Comparison of ENCODE assay signal across 25 mouse cellular contexts in the genomic region with DNA sequence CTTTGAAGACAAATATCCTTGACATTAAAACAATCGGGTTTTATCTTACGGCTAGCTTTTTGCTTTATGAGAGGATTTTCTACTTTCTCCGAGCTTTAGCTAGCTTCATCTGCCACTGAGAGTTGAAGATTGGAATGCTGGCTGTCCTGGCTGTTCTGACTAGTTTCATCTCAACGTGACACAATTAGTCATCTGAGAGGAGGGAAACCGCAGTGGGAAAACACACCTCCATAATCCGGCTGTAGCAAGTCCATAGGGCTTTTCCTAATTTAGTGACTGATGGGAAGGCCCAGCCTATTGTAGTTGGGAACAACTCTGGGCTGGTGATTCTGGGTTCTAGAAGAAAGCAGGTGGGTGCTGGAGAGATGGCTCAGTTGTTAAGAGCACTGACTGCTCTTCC. TPM values are rescaled to one million over a fixed set of nuclear protein-coding genes. Genes with fewer than 3 reads are reported as not detected.
A peak's percentile ranks its signal among the peaks of the same experiment; 100 is the strongest.
DNase-seq lines count a peak whose midpoint lies in the region; ATAC-seq and TF ChIP-seq lines count a peak whose summit lies in the region.
"Had no signal": no experiment of that assay in that cellular context is flagged by ENCODE, and none has a peak within 500 bp of the region (broad histone marks: within the 10 kb centered on the region; RNA-seq: fewer than 3 reads in every experiment).

No protein-coding gene starts in this region.

- H3K4me2 ChIP-seq in midbrain, embryonic 11.5 days = no peak overlapping the region
- no peak overlapping the region for H3K4me2 ChIP-seq in midbrain, embryonic 15.5 days
- H3K4me2 ChIP-seq: embryonic facial prominence, embryonic 15.5 days; heart, embryonic 11.5 days; hindbrain, embryonic 12.5 days; hindbrain, embryonic 15.5 days had no signal

- H3K4me3 ChIP-seq in midbrain, embryonic 11.5 days (ENCODE audit: low read depth, low read length) = no peak overlapping the region
- no peak overlapping the region for H3K4me3 ChIP-seq in midbrain, embryonic 15.5 days
- no peak overlapping the region for H3K4me3 ChIP-seq in left cerebral cortex, adult 2 months
- H3K4me3 ChIP-seq: embryonic facial prominence, embryonic 15.5 days; gastrocnemius, adult 2 months; hindbrain, embryonic 12.5 days; hindbrain, embryonic 15.5 days had no signal

- no peaks in the 10 kb centered on the region for H3K4me1 ChIP-seq in midbrain, embryonic 11.5 days (ENCODE audit: control insufficient read depth, insufficient read depth, low read length)
- H3K4me1 ChIP-seq in midbrain, embryonic 15.5 days = no peaks in the 10 kb centered on the region
- H3K4me1 ChIP-seq: hindbrain, embryonic 12.5 days; hindbrain, embryonic 15.5 days had no signal

- peaks cover 2% of the 10 kb centered on the region; the same call in 1 of the 2 replicates for H3K36me3 ChIP-seq in midbrain, embryonic 11.5 days (ENCODE audit: control insufficient read depth, insufficient read depth, low read length)
- H3K36me3 ChIP-seq in midbrain, embryonic 15.5 days (replicated peaks) = peaks cover 7% of the 10 kb centered on the region; the same call in 1 of the 2 replicates
- H3K36me3 ChIP-seq: embryonic facial prominence, embryonic 15.5 days; hindbrain, embryonic 12.5 days had no signal

- WGBS in midbrain, embryonic 11.5 days = 86% methylated on average over 6 of the region's 6 CpGs
- WGBS in midbrain, embryonic 15.5 days = 83% methylated on average over 6 of the region's 6 CpGs

- H3K9ac ChIP-seq in midbrain, embryonic 11.5 days (ENCODE audit: low read length) = no peak overlapping the region
- H3K9ac ChIP-seq in midbrain, embryonic 15.5 days = no peak overlapping the region
- H3K9ac ChIP-seq: embryonic facial prominence, embryonic 15.5 days; forebrain, postnatal 0 days; hindbrain, embryonic 12.5 days; hindbrain, embryonic 15.5 days had no signal

- H3K27ac ChIP-seq in midbrain, embryonic 11.5 days (ENCODE audit: low read depth, low read length) = no peak overlapping the region
- H3K27ac ChIP-seq in midbrain, embryonic 15.5 days = no peak overlapping the region
- no peak overlapping the region for H3K27ac ChIP-seq in left cerebral cortex, adult 2 months
- H3K27ac ChIP-seq: embryonic facial prominence, embryonic 15.5 days; gastrocnemius, adult 2 months; hindbrain, embryonic 12.5 days; hindbrain, embryonic 15.5 days had no signal

- TF ChIP-seq CTCF in left cerebral cortex, adult 2 months (IDR thresholded peaks at IDR 0.05) = no peak

- ATAC-seq in midbrain, embryonic 11.5 days (ENCODE audit: low FRiP score) = no peak
- no peak for ATAC-seq in midbrain, embryonic 15.5 days (replicated peaks)
- ATAC-seq: forebrain, embryonic 14.5 days; forebrain, postnatal 0 days; intestine, postnatal 0 days; Patski had no signal

- H3K27me3 ChIP-seq in midbrain, embryonic 11.5 days (ENCODE audit: control insufficient read depth, insufficient read depth, low read length) = no peaks in the 10 kb centered on the region
- no peaks in the 10 kb centered on the region for H3K27me3 ChIP-seq in midbrain, embryonic 15.5 days (replicated peaks)
- H3K27me3 ChIP-seq: CH12.LX; embryonic facial prominence, embryonic 15.5 days; hindbrain, embryonic 12.5 days; hindbrain, embryonic 15.5 days; Patski had no signal

- peak; percentile 15 to 22 for DNase-seq in adrenal gland, postnatal 36 days
- DNase-seq in adrenal gland, postnatal 10 days = no peak
- DNase-seq in midbrain, embryonic 11.5 days (ENCODE audit: low spot score, missing footprints) = peak; percentile 44
- DNase-seq in 3T3-L1 (ENCODE audit: low read depth, low spot score) = peak; percentile 10
- no peak for DNase-seq in left cerebral cortex, adult 2 months (ENCODE audit: extremely low spot score in 1 of 2, low spot score in 2 of 2)
- DNase-seq: adrenal gland, postnatal 25 days; B cell, adult 2 months; cerebellum, adult 11-12 months; cerebellum, adult 8-10 months; cerebellum, postnatal 36 days; embryo, embryonic 11 days; forebrain, postnatal 0 days; gastrocnemius, adult 2 months; gastrocnemius, postnatal 14 days; heart, adult 11 months had no signal

- intact Hi-C loops in left cerebral cortex, adult 2 months (cut with DNase I) = no loop called here

- peaks cover 3% of the 10 kb centered on the region for H3K9me3 ChIP-seq in midbrain, embryonic 11.5 days (ENCODE audit: control insufficient read depth, low read length)
- H3K9me3 ChIP-seq in midbrain, embryonic 15.5 days = no peaks in the 10 kb centered on the region
- H3K9me3 ChIP-seq: embryonic facial prominence, embryonic 15.5 days; G1E; hindbrain, embryonic 12.5 days had no signal

RNA-seq across cellular contexts. Expression of a gene that starts 33.5 kb away (rescaled TPM):
- total RNA-seq in adrenal gland, postnatal 36 days (2021) = 10 to 100 TPM; 31.6 to 39.7 TPM
- 10 to 100 TPM; 27.8 to 33.2 TPM for total RNA-seq in adrenal gland, postnatal 10 days (2021)
- polyA plus RNA-seq in midbrain, embryonic 11.5 days (2014; fragmentation: Nextera tagmentation; extraction: Ambion mirVana) = 35.6 and 38.1 TPM in 2 replicates
- 30.0 and 32.7 TPM in 2 replicates for polyA plus RNA-seq in midbrain, embryonic 15.5 days (2015; fragmentation: Nextera tagmentation; extraction: Ambion mirVana)
- total RNA-seq in left cerebral cortex, adult 2 months (2021) = 100 to 1,000 TPM; 129 to 130 TPM

Comparison
In these comparisons a context has a peak if more than half of its experiments do, and no peak if none do; other contexts are left out.
1. DNase-seq: peak in adrenal gland, postnatal 36 days (2 of 2), midbrain, embryonic 11.5 days (single experiment) and 3T3-L1 (single experiment); none in adrenal gland, postnatal 10 days (single experiment) and left cerebral cortex, adult 2 months (0 of 2).